Mouse (Mus musculus) urinary bladder, postnatal 4 days (tissue): Measurements from ENCODE around the gene Taok2.

Source experiments
- DNase-seq, 2 experiments: peaks; one replicate each; pipeline ENCODE4 v3.0.0; 2021 to 2022; ENCODE audit warnings: low spot score in 2 of 2

The Taok2 gene

GRCm38 (mm10) chr7:126825952-126826351 lies 58.6 kb downstream of the Taok2 start:
- no peak for DNase-seq

GRCm38 (mm10) chr7:126825403-126825802 lies 59.1 kb downstream of the Taok2 start:
- no peak for DNase-seq

- no peak for DNase-seq
These were observed 60.6 kb downstream of the Taok2 start for GRCm38 (mm10) chr7:126823940-126824339.

- no peak for DNase-seq
These were observed 61.2 kb downstream of the Taok2 start for GRCm38 (mm10) chr7:126823202-126823711.

GRCm38 (mm10) chr7:126822741-126823140 lies 61.8 kb downstream of the Taok2 start:
- DNase-seq = no peak

- DNase-seq = peak; percentile 64 to 84
These were observed 62.5 kb downstream of the Taok2 start for GRCm38 (mm10) chr7:126821835-126822511.

- no peak for DNase-seq
These were observed 65.7 kb downstream of the Taok2 start for GRCm38 (mm10) chr7:126818818-126819217.

GRCm38 (mm10) chr7:126817595-126817994 lies 66.9 kb downstream of the Taok2 start:
- DNase-seq = no peak

GRCm38 (mm10) chr7:126816494-126816893 lies 68.0 kb downstream of the Taok2 start:
- DNase-seq = no peak

GRCm38 (mm10) chr7:126815726-126816222 lies 68.7 kb downstream of the Taok2 start:
- no peak for DNase-seq
